Mouse (Mus musculus) CH12.LX (cell line): ENCODE measurements around the gene Akap2. TPM values are rescaled to one million over a fixed set of nuclear protein-coding genes. Genes with fewer than 3 reads are reported as not detected.

Experiments
- DNase-seq: peaks from one replicate; pipeline ENCODE4 v3.0.0-alpha.2; 2013; ENCODE audit errors: extremely low read depth
- H3K27ac ChIP-seq: 2 replicates; pipeline ENCODE4 v1.5.1; 2012; ENCODE audit warnings: low read depth, mild to moderate bottlenecking, control low read depth, moderate library complexity; ENCODE audit not compliant: insufficient read depth
- H3K27me3 ChIP-seq: replicated peaks from 2 replicates; pipeline ENCODE3; 2012; ENCODE audit warnings: inconsistent platforms
- H3K36me3 ChIP-seq, 2 experiments: replicated peaks in 1 of 2; 2 replicates each; pipeline versions ENCODE3 to v1.6.1; 2012; ENCODE audit warnings: inconsistent platforms in 1 of 2, low read length in 1 of 2, mild to moderate bottlenecking in 1 of 2, mixed read lengths in 1 of 2, moderate library complexity in 1 of 2; ENCODE audit not compliant: control insufficient read depth in 1 of 2, insufficient read depth in 1 of 2
- H3K4me1 ChIP-seq, 2 experiments: 2 replicates each; pipeline ENCODE4 v1.6.1; 2012; ENCODE audit warnings: inconsistent platforms in 1 of 2, moderate library complexity in 1 of 2; ENCODE audit not compliant: insufficient read depth in 2 of 2, control insufficient read depth in 1 of 2
- H3K4me2 ChIP-seq: 2 replicates; pipeline ENCODE4 v1.6.1; 2012; ENCODE audit warnings: low read depth, mild to moderate bottlenecking, control low read depth; ENCODE audit not compliant: poor library complexity, insufficient read depth, severe bottlenecking
- H3K4me3 ChIP-seq, 3 experiments: fragments of 150-350 bp in 1 of 3; sonication (generic) in 1 of 3; replicated peaks in 1 of 3; 2 replicates each; pipeline versions ENCODE3 to v1.5.1; 2011 to 2012; ENCODE audit warnings: low read depth in 2 of 3, low read length in 2 of 3, mild to moderate bottlenecking in 2 of 3, moderate library complexity in 2 of 3, control low read depth in 1 of 3, improper control_type of control experiment in 1 of 3, inconsistent platforms in 1 of 3, mixed read lengths in 1 of 3; ENCODE audit not compliant: poor library complexity in 1 of 3
- H3K79me2 ChIP-seq: replicated peaks from 2 replicates; pipeline ENCODE4 v1.6.1; 2012; ENCODE audit warnings: mild to moderate bottlenecking, moderate library complexity; ENCODE audit not compliant: control insufficient read depth, poor library complexity, insufficient read depth, severe bottlenecking; ENCODE audit errors: extremely low read depth
- H3K9ac ChIP-seq: 2 replicates; pipeline ENCODE4 v1.6.1; 2012; ENCODE audit warnings: low read depth, mild to moderate bottlenecking, control low read depth, moderate library complexity; ENCODE audit not compliant: insufficient read depth
- H3K9me3 ChIP-seq: replicated peaks from 2 replicates; pipeline ENCODE3; 2012; ENCODE audit warnings: low read length, inconsistent platforms, mixed read lengths
- CHD1 ChIP-seq: IDR thresholded peaks from 2 replicates; pipeline ENCODE4 v1.6.1; 2012; ENCODE audit warnings: low read depth, low read length, improper control_type of control experiment, inconsistent platforms
- CHD2 ChIP-seq: IDR thresholded peaks from 2 replicates; pipeline ENCODE4 v1.6.1; 2011; ENCODE audit warnings: low read length, improper control_type of control experiment
- HCFC1 ChIP-seq: IDR thresholded peaks from 2 replicates; pipeline ENCODE4 v1.6.1; 2012; ENCODE audit warnings: low read depth, mild to moderate bottlenecking, inconsistent platforms, low read length, improper control_type of control experiment
- MAX ChIP-seq: IDR thresholded peaks from 2 replicates; pipeline ENCODE4 v1.6.1; 2011; ENCODE audit warnings: low read length, improper control_type of control experiment
- MXI1 ChIP-seq: IDR thresholded peaks from 2 replicates; pipeline ENCODE4 v1.6.1; 2011; ENCODE audit warnings: mild to moderate bottlenecking, low read depth, low read length, improper control_type of control experiment
- MYC ChIP-seq: IDR thresholded peaks from 2 replicates; pipeline ENCODE4 v1.6.1; 2011; ENCODE audit warnings: low read depth, mild to moderate bottlenecking, improper control_type of control experiment, low read length
- NRF1 ChIP-seq: IDR thresholded peaks from 2 replicates; pipeline ENCODE4 v1.6.1; 2014; ENCODE audit warnings: low read depth, mild to moderate bottlenecking, inconsistent platforms, low read length, improper control_type of control experiment, moderate library complexity
- POLR2A ChIP-seq: IDR thresholded peaks from 2 replicates; pipeline ENCODE4 v1.6.1; 2011; ENCODE audit warnings: low read depth, mild to moderate bottlenecking, improper control_type of control experiment, low read length
- RAD21 ChIP-seq: IDR thresholded peaks from 2 replicates; pipeline ENCODE4 v1.6.1; 2011; ENCODE audit warnings: low read depth, mild to moderate bottlenecking, low read length, improper control_type of control experiment, moderate library complexity
- SIN3A ChIP-seq: IDR thresholded peaks from 2 replicates; pipeline ENCODE4 v1.6.1; 2012; ENCODE audit warnings: low read length, improper control_type of control experiment, inconsistent platforms
- TBP ChIP-seq: conservative IDR thresholded peaks from 2 replicates; pipeline ENCODE4 v1.6.1; 2011; ENCODE audit warnings: low read depth, low read length, improper control_type of control experiment
- USF2 ChIP-seq: conservative IDR thresholded peaks from 2 replicates; pipeline ENCODE4 v1.6.1; 2011; ENCODE audit warnings: low read depth, low read length, improper control_type of control experiment
- ZKSCAN1 ChIP-seq: IDR thresholded peaks from 2 replicates; pipeline ENCODE4 v1.6.1; 2012; ENCODE audit warnings: low read depth, inconsistent platforms, low read length, improper control_type of control experiment, borderline replicate concordance
- ZNF384 ChIP-seq: IDR thresholded peaks from 2 replicates; pipeline ENCODE4 v1.6.1; 2012; ENCODE audit warnings: low read depth, low read length, improper control_type of control experiment, inconsistent platforms
- dilution Hi-C: fragments of 300-500 bp; cut with MboI; formaldehyde crosslinking; loops from 2 replicates; pipeline ENCODE4 v1.14.3; 2020; ENCODE audit warnings: low sequenced_read_pairs; ENCODE audit not compliant: extremely low pct_unique_long_range_greater_than_20kb, extremely low pct_ligation_motif_present
- in situ Hi-C: fragments of 300-500 bp; cut with MboI; formaldehyde crosslinking; loops from 3 replicates; pipeline ENCODE4 v1.14.3; 2019; ENCODE audit warnings: low sequenced_read_pairs, low pct_ligation_motif_present, low pct_unique_long_range_greater_than_20kb, mixed read lengths
- polyA plus RNA-seq: library from polyadenylated mRNA; unstranded; fragments of >175 nt; gene quantifications from 2 replicates; pipeline ENCODE4 v1.2.1, GENCODE M21; 2012; ENCODE audit warnings: low read depth; ENCODE audit not compliant: insufficient read length
- total RNA-seq, 2 experiments: library from RNA; depleted of rRNA; stranded (reverse); fragments of 300-350 nt in 1 of 2; fragments of >200 nt in 1 of 2; gene quantifications; 2 replicates each; pipeline ENCODE4 v1.2.3; 2012 to 2014

The Akap2 gene
- total and polyA plus RNA-seq, 3 experiments = 0.25 TPM; not detected in 2

DNA sequence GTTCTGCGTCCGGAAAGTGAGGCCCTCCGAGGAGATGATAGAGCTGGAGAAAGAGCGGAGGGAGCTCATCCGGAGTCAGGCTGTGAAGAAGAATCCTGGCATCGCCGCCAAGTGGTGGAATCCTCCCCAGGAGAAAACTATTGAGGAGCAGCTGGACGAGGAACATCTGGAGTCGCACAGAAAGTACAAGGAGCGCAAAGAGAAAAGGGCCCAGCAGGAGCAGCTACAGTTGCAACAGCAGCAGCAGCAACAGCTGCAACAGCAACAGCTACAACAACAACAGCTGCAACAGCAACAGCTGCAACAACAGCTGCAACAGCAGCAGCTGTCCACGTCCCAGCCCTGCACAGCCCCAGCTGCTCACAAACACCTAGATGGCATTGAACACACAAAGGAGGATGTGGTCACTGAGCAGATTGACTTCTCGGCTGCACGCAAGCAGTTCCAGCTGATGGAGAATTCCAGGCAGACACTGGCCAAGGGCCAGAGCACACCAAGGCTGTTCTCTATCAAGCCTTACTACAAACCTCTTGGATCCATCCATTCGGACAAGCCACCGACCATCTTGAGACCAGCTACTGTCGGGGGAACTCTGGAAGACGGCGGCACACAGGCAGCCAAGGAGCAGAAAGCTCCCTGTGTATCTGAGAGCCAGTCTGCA is 138.0 kb downstream of the Akap2 start:
- Histone ChIP-seq H3K4me1 (no peaks in the 10 kb centered on the region), H3K4me3 (no peak overlapping the region), H3K9ac (no peak overlapping the region)
- TF ChIP-seq POLR2A = no peak
- TF ChIP-seq CHD2 = no peak
- TF ChIP-seq MYC = no peak
- TF ChIP-seq, all 38 proteins: peak for 0
- dilution Hi-C loops = no loop called here
- in situ Hi-C loops = no loop called here
- Histone ChIP-seq H3K4me2 (no peak overlapping the region), H3K36me3 (no peaks in the 10 kb centered on the region), H3K27me3 (no peaks in the 10 kb centered on the region), H3K79me2 (no peaks in the 10 kb centered on the region), H3K27ac (no peak overlapping the region), H3K9me3 (peaks cover 3% of the 10 kb centered on the region)
- no peak for DNase-seq

- no peak for DNase-seq
- TF ChIP-seq ZNF384 (no peak), RAD21 (no peak), HCFC1 (no peak), ZKSCAN1 (no peak), USF2 (no peak), NRF1 (no peak), CHD1 (no peak), MXI1 (no peak), TBP (no peak), MYC (no peak), MAX (no peak)
- H3K9ac ChIP-seq = no peak overlapping the region
- no peaks in the 10 kb centered on the region for H3K4me1 ChIP-seq
- no peak overlapping the region for H3K27ac ChIP-seq
- H3K79me2 ChIP-seq = no peaks in the 10 kb centered on the region
- in situ Hi-C loops = no loop called here
- H3K36me3 ChIP-seq = no peaks in the 10 kb centered on the region
- H3K27me3 ChIP-seq = no peaks in the 10 kb centered on the region
- dilution Hi-C loops = no loop called here
- peaks cover 3% of the 10 kb centered on the region for H3K9me3 ChIP-seq
- no peak overlapping the region for H3K4me3 ChIP-seq
- no peak overlapping the region for H3K4me2 ChIP-seq
These were observed 139.2 kb downstream of the Akap2 start for GRCm38 (mm10) chr4:57856673-57857072.

DNA sequence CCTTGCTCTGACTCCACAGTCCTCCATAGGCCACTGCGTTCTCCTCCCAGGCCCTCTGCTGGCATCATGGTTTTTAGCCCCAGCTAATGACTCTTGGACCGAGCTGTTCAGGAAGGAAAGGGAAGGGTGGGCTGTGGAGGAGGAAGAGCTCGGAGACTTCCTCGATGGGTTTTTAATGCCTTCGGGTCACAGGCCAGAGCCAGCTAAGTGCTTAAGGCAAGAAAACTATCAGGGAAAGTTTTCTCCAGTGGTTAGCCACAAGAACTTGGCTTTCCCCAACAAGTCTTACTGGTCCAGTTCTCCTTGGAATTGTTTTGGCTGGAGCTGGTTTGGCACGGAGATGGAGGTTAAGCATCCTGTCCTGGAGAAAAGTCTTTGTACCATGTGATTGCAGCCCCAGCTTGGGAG is 142.8 kb downstream of the Akap2 start:
- Histone ChIP-seq H3K4me3 (no peak overlapping the region), H3K9ac (no peak overlapping the region), H3K4me1 (peaks cover 9 to 23% of the 10 kb centered on the region in 2 experiments; a peak in 3 of 4 replicates), H3K36me3 (no peaks in the 10 kb centered on the region), H3K27ac (no peak overlapping the region), H3K9me3 (peaks cover 3% of the 10 kb centered on the region), H3K79me2 (no peaks in the 10 kb centered on the region), H3K27me3 (no peaks in the 10 kb centered on the region), H3K4me2 (no peak overlapping the region)
- dilution Hi-C loops (no loop called here), in situ Hi-C loops (no loop called here)
- DNase-seq = no peak
- TF ChIP-seq SIN3A = no peak
- no peak for TF ChIP-seq ZKSCAN1
